Mouse (Mus musculus) olfactory bulb, adult 2 months (tissue): ENCODE data around the gene Sbk1. TPM values are rescaled to one million over a fixed set of nuclear protein-coding genes. Genes with fewer than 3 reads are reported as not detected.

Experiments
- H3K27ac ChIP-seq: fragments of 200-500 bp; 2 replicates; pipeline ENCODE4 v1.5.1; 2012; ENCODE audit warnings: low read depth, low read length; ENCODE audit not compliant: insufficient read depth
- H3K4me1 ChIP-seq: fragments of 200-500 bp; 2 replicates; pipeline ENCODE4 v1.6.1; 2012; ENCODE audit warnings: low read length; ENCODE audit not compliant: control insufficient read depth, insufficient read depth
- H3K4me3 ChIP-seq: fragments of 200-500 bp; 2 replicates; pipeline ENCODE4 v1.5.1; 2012; ENCODE audit warnings: mild to moderate bottlenecking, low read depth, low read length, moderate library complexity; ENCODE audit not compliant: insufficient read depth
- CTCF ChIP-seq: fragments of 200-500 bp; IDR thresholded peaks from 2 replicates; pipeline ENCODE4 v1.5.1; 2012; ENCODE audit warnings: low read depth, mild to moderate bottlenecking, low read length, moderate library complexity; ENCODE audit not compliant: insufficient read depth
- POLR2A ChIP-seq: fragments of 200-500 bp; IDR thresholded peaks from 2 replicates; pipeline ENCODE4 v1.6.1; 2012; ENCODE audit warnings: mild to moderate bottlenecking, low read depth, low read length, moderate library complexity; ENCODE audit not compliant: insufficient read depth
- WGBS: fragments of 180-500 bp; shearing (Covaris S2); methylation state at CpG from one replicate; pipeline ENCODE4 v1.1.7; 2018; 5-methylcytosine and 5-hydroxymethylcytosine counted together
- polyA plus RNA-seq: library from polyadenylated mRNA; stranded (reverse); fragments of >200 nt; gene quantifications from 2 replicates; pipeline ENCODE4 v1.2.4, GENCODE M21; 2012; ENCODE audit warnings: low replicate concordance; ENCODE audit not compliant: missing spikeins, insufficient read depth, insufficient read length

Sbk1 gene
- polyA plus RNA-seq, 1 experiment = not detected

- 78% methylated on average over 14 of the region's 14 CpGs for WGBS
- Histone ChIP-seq H3K27ac (no peak overlapping the region), H3K4me3 (no peak overlapping the region)
Observed at GRCm38 (mm10) chr7:126240814-126241360, 31.5 kb upstream of the Sbk1 start.

GRCm38 (mm10) chr7:126244168-126244750, 28.2 kb upstream of the Sbk1 start:
- H3K4me1 ChIP-seq = peaks cover 10% of the 10 kb centered on the region
- TF ChIP-seq CTCF (no peak), POLR2A (no peak)
- H3K4me3 ChIP-seq = no peak overlapping the region
- 73% methylated on average over 6 of the region's 6 CpGs for WGBS
- H3K27ac ChIP-seq = no peak overlapping the region

More at GRCm38 (mm10) chr7:126240814-126241360, 31.5 kb upstream of the Sbk1 start:
- peaks cover 6% of the 10 kb centered on the region; the same call in 1 of the 2 replicates for H3K4me1 ChIP-seq
- TF ChIP-seq POLR2A (no peak), CTCF (no peak)

- H3K4me1 ChIP-seq = peaks cover 10% of the 10 kb centered on the region
Observed at GRCm38 (mm10) chr7:126248088-126248487, 24.3 kb upstream of the Sbk1 start.

GRCm38 (mm10) chr7:126248641-126249141, 23.7 kb upstream of the Sbk1 start:
- no peak for TF ChIP-seq POLR2A
- no peak for TF ChIP-seq CTCF
- Histone ChIP-seq H3K27ac (no peak overlapping the region), H3K4me3 (no peak overlapping the region), H3K4me1 (peaks cover 10% of the 10 kb centered on the region)
- 44% methylated on average over 17 of the region's 17 CpGs for WGBS

More at GRCm38 (mm10) chr7:126248088-126248487, 24.3 kb upstream of the Sbk1 start:
- WGBS = 10% methylated on average over 6 of the region's 6 CpGs
- Histone ChIP-seq H3K4me3 (no peak overlapping the region), H3K27ac (no peak overlapping the region)
- TF ChIP-seq CTCF = no peak
- TF ChIP-seq POLR2A = no peak

- 81% methylated on average over 5 of the region's 5 CpGs for WGBS
- H3K27ac ChIP-seq = no peak overlapping the region
- TF ChIP-seq CTCF = no peak
- TF ChIP-seq POLR2A = no peak
- no peak overlapping the region for H3K4me3 ChIP-seq
- peaks cover 10% of the 10 kb centered on the region for H3K4me1 ChIP-seq
Observed at GRCm38 (mm10) chr7:126249146-126249545, 23.3 kb upstream of the Sbk1 start.

- WGBS = 92% methylated on average over 3 of the region's 3 CpGs
- Histone ChIP-seq H3K4me1 (peaks cover 10% of the 10 kb centered on the region), H3K27ac (no peak overlapping the region), H3K4me3 (no peak overlapping the region)
- TF ChIP-seq POLR2A (no peak), CTCF (no peak)
Observed at GRCm38 (mm10) chr7:126249986-126250385, 22.4 kb upstream of the Sbk1 start.

- TF ChIP-seq CTCF = no peak
- TF ChIP-seq POLR2A = no peak
- Histone ChIP-seq H3K4me1 (peaks cover 10% of the 10 kb centered on the region), H3K27ac (no peak overlapping the region), H3K4me3 (no peak overlapping the region)
- WGBS = 85% methylated on average over 7 of the region's 7 CpGs
Observed at GRCm38 (mm10) chr7:126250481-126250880, 21.9 kb upstream of the Sbk1 start.

GRCm38 (mm10) chr7:126251698-126252097, 20.7 kb upstream of the Sbk1 start:
- TF ChIP-seq CTCF (no peak), POLR2A (no peak)
- 92% methylated on average over 3 of the region's 3 CpGs for WGBS
- H3K4me3 ChIP-seq = no peak overlapping the region
- no peak overlapping the region for H3K27ac ChIP-seq
- peaks cover 10% of the 10 kb centered on the region for H3K4me1 ChIP-seq

- 89% methylated on average over 5 of the region's 5 CpGs for WGBS
- Histone ChIP-seq H3K27ac (no peak overlapping the region), H3K4me1 (peaks cover 10% of the 10 kb centered on the region), H3K4me3 (no peak overlapping the region)
- no peak for TF ChIP-seq POLR2A
- no peak for TF ChIP-seq CTCF
Observed at GRCm38 (mm10) chr7:126252230-126252629, 20.2 kb upstream of the Sbk1 start.
